Mouse (Mus musculus): ENCODE results near the gene Ptges. TPM values are rescaled to one million over a fixed set of nuclear protein-coding genes. Genes with fewer than 3 reads are reported as not detected.

Ptges gene
- polyA plus RNA-seq, 1 experiment from 2014 or later = 29.2 TPM

GRCm38 (mm10) chr2:30852771-30853313 is 76.8 kb downstream of the Ptges start:
- no peak overlapping the region for H3K9ac ChIP-seq (ENCODE audit: low read length)
- no peaks in the 10 kb centered on the region for H3K9me3 ChIP-seq (ENCODE audit: control insufficient read depth, low read length)
- 27% methylated on average over 20 of the region's 20 CpGs for WGBS
- H3K27ac ChIP-seq (replicated peaks) = no peak overlapping the region
- no peaks in the 10 kb centered on the region for H3K4me1 ChIP-seq (replicated peaks; ENCODE audit: control insufficient read depth, insufficient read depth)
- DNase-seq (ENCODE audit: low spot score) (no peak), ATAC-seq (ENCODE audit: low FRiP score, low TSS enrichment) (no peak)
- no peaks in the 10 kb centered on the region for H3K27me3 ChIP-seq (ENCODE audit: control insufficient read depth, insufficient read depth, low read length)
- TF ChIP-seq CTCF (IDR thresholded peaks at IDR 0.05; ENCODE audit: low read depth) = no peak
- no peak for TF ChIP-seq EP300 (optimal IDR thresholded peaks at IDR 0.05)
- no peak overlapping the region for H3K4me2 ChIP-seq (replicated peaks; ENCODE audit: low read depth)
- no peaks in the 10 kb centered on the region for H3K36me3 ChIP-seq (ENCODE audit: control insufficient read depth, insufficient read depth, low read length)
- no peak overlapping the region for H3K4me3 ChIP-seq (ENCODE audit: low read depth, low read length)

GRCm38 (mm10) chr2:30850581-30850980 is 79.1 kb downstream of the Ptges start:
- 17% methylated on average over 6 of the region's 6 CpGs for WGBS
- ATAC-seq (ENCODE audit: low FRiP score, low TSS enrichment) = no peak
- TF ChIP-seq EP300 (optimal IDR thresholded peaks at IDR 0.05) (no peak), CTCF (IDR thresholded peaks at IDR 0.05; ENCODE audit: low read depth) (no peak)

GRCm38 (mm10) chr2:30848184-30848583 is 81.5 kb downstream of the Ptges start:
- Histone ChIP-seq H3K9me3 (ENCODE audit: control insufficient read depth, low read length) (no peaks in the 10 kb centered on the region), H3K4me2 (replicated peaks; ENCODE audit: low read depth) (no peak overlapping the region), H3K9ac (ENCODE audit: low read length) (no peak overlapping the region), H3K27me3 (ENCODE audit: control insufficient read depth, insufficient read depth, low read length) (no peaks in the 10 kb centered on the region), H3K4me3 (ENCODE audit: low read depth, low read length) (no peak overlapping the region), H3K27ac (replicated peaks) (no peak overlapping the region), H3K4me1 (replicated peaks; ENCODE audit: control insufficient read depth, insufficient read depth) (no peaks in the 10 kb centered on the region), H3K36me3 (ENCODE audit: control insufficient read depth, insufficient read depth, low read length) (no peaks in the 10 kb centered on the region)
- TF ChIP-seq EP300 (optimal IDR thresholded peaks at IDR 0.05) (no peak), CTCF (IDR thresholded peaks at IDR 0.05; ENCODE audit: low read depth) (no peak)
- DNase-seq (ENCODE audit: low spot score) (no peak), ATAC-seq (ENCODE audit: low FRiP score, low TSS enrichment) (no peak)
- WGBS = 49% methylated on average over 8 of the region's 8 CpGs

More at GRCm38 (mm10) chr2:30850581-30850980, 79.1 kb downstream of the Ptges start:
- H3K4me3 ChIP-seq (ENCODE audit: low read depth, low read length) = no peak overlapping the region
- no peak for DNase-seq (ENCODE audit: low spot score)
- no peak overlapping the region for H3K4me2 ChIP-seq (replicated peaks; ENCODE audit: low read depth)
- no peak overlapping the region for H3K27ac ChIP-seq (replicated peaks)
- H3K36me3 ChIP-seq (ENCODE audit: control insufficient read depth, insufficient read depth, low read length) = no peaks in the 10 kb centered on the region
- no peaks in the 10 kb centered on the region for H3K9me3 ChIP-seq (ENCODE audit: control insufficient read depth, low read length)
- H3K27me3 ChIP-seq (ENCODE audit: control insufficient read depth, insufficient read depth, low read length) = no peaks in the 10 kb centered on the region
- no peaks in the 10 kb centered on the region for H3K4me1 ChIP-seq (replicated peaks; ENCODE audit: control insufficient read depth, insufficient read depth)
- H3K9ac ChIP-seq (ENCODE audit: low read length) = no peak overlapping the region

GRCm38 (mm10) chr2:30846723-30847122 is 82.9 kb downstream of the Ptges start:
- TF ChIP-seq CTCF (IDR thresholded peaks at IDR 0.05; ENCODE audit: low read depth) (no peak), EP300 (optimal IDR thresholded peaks at IDR 0.05) (no peak)
- no peak overlapping the region for H3K4me3 ChIP-seq (ENCODE audit: low read depth, low read length)
- no peaks in the 10 kb centered on the region for H3K36me3 ChIP-seq (ENCODE audit: control insufficient read depth, insufficient read depth, low read length)
- H3K9me3 ChIP-seq (ENCODE audit: control insufficient read depth, low read length) = no peaks in the 10 kb centered on the region
- H3K4me2 ChIP-seq (replicated peaks; ENCODE audit: low read depth) = no peak overlapping the region
- H3K27me3 ChIP-seq (ENCODE audit: control insufficient read depth, insufficient read depth, low read length) = no peaks in the 10 kb centered on the region
- 40% methylated on average over 6 of the region's 6 CpGs for WGBS
- no peak overlapping the region for H3K27ac ChIP-seq (replicated peaks)
- ATAC-seq (ENCODE audit: low FRiP score, low TSS enrichment) (no peak), DNase-seq (ENCODE audit: low spot score) (no peak)
- no peak overlapping the region for H3K9ac ChIP-seq (ENCODE audit: low read length)
- no peaks in the 10 kb centered on the region for H3K4me1 ChIP-seq (replicated peaks; ENCODE audit: control insufficient read depth, insufficient read depth)

- ATAC-seq (ENCODE audit: low FRiP score, low TSS enrichment) = no peak
- Histone ChIP-seq H3K9ac (ENCODE audit: low read length) (peak overlapping the region; percentile 62; the same call in 1 of the 2 replicates), H3K36me3 (ENCODE audit: control insufficient read depth, insufficient read depth, low read length) (no peaks in the 10 kb centered on the region), H3K27ac (replicated peaks) (no peak overlapping the region), H3K4me1 (replicated peaks; ENCODE audit: control insufficient read depth, insufficient read depth) (no peaks in the 10 kb centered on the region), H3K4me3 (ENCODE audit: low read depth, low read length) (peak overlapping the region; percentile 57; the same call in 1 of the 2 replicates), H3K4me2 (replicated peaks; ENCODE audit: low read depth) (peak overlapping the region; percentile 87), H3K27me3 (ENCODE audit: control insufficient read depth, insufficient read depth, low read length) (no peaks in the 10 kb centered on the region), H3K9me3 (ENCODE audit: control insufficient read depth, low read length) (no peaks in the 10 kb centered on the region)
- WGBS = 73% methylated on average over 8 of the region's 8 CpGs
- TF ChIP-seq CTCF (IDR thresholded peaks at IDR 0.05; ENCODE audit: low read depth) (no peak), EP300 (optimal IDR thresholded peaks at IDR 0.05) (no peak)
- no peak for DNase-seq (ENCODE audit: low spot score)
These were observed 83.4 kb downstream of the Ptges start for GRCm38 (mm10) chr2:30846236-30846635.

GRCm38 (mm10) chr2:30845152-30846070 is 84.3 kb downstream of the Ptges start:
- Histone ChIP-seq H3K27me3 (ENCODE audit: control insufficient read depth, insufficient read depth, low read length) (no peaks in the 10 kb centered on the region), H3K9ac (ENCODE audit: low read length) (peak overlapping the region; percentile 62), H3K4me2 (replicated peaks; ENCODE audit: low read depth) (peak overlapping the region; percentile 87), H3K4me1 (replicated peaks; ENCODE audit: control insufficient read depth, insufficient read depth) (no peaks in the 10 kb centered on the region), H3K36me3 (ENCODE audit: control insufficient read depth, insufficient read depth, low read length) (no peaks in the 10 kb centered on the region), H3K4me3 (ENCODE audit: low read depth, low read length) (peak overlapping the region; percentile 57), H3K9me3 (ENCODE audit: control insufficient read depth, low read length) (no peaks in the 10 kb centered on the region), H3K27ac (replicated peaks) (no peak overlapping the region)
- DNase-seq (ENCODE audit: low spot score) (peak; percentile 47), ATAC-seq (ENCODE audit: low FRiP score, low TSS enrichment) (peak; percentile 52)
- TF ChIP-seq EP300 (optimal IDR thresholded peaks at IDR 0.05) (no peak), CTCF (IDR thresholded peaks at IDR 0.05; ENCODE audit: low read depth) (no peak; the same call in 1 of the 2 replicates)
- WGBS = 2% methylated on average over 70 of the region's 80 CpGs

Data from stomach, postnatal 0 days (tissue).